Mouse (Mus musculus) thymus, postnatal 10 days (tissue): ENCODE results near the gene Svep1.
A peak's percentile ranks its signal among the peaks of the same experiment; 100 is the strongest.

Experiments
- DNase-seq, 2 experiments: peaks; one replicate each; pipeline ENCODE4 v3.0.0; 2021; ENCODE audit warnings: low spot score in 2 of 2

Svep1 gene

DNA sequence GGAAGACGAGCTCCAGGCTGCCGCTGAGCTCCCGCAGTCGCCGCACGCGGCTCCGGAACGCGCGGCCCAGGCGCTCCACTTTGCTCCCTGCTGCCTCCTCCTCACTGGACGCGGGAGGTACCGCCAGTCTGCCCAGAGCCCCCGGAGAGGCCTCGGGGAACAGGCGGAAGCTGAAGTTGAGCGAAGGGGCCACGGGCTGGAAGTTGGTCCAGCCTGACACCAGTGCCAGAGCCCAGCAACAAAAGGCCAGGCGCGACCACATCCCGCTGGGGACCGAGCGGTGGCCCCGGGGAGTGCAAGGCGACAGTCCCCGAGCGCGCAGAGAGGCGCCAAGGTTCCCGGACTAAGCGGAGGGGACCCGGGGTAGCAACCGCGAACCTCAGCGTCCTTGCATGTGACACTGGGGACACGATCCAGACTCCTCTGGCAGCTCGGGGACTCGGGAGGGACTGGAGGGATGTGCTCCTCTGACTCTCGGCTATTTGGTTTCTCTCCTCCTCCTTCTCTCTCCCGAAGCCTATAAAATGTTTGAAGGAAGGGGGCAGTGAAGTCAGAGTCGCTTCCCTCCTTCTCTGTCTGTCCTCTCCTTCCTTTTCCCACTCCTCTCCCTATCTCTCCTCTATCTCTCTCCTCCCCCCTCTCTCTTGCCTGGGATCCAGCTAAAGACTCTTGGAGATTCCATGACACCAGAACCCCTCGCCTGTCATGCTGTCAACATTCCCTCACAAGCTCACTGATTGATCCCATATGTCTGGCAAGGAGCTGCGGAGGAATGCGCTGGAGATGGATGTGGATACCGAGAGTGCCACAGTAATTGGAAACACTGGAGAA is at the start of gene Svep1:
TSS of gene Svep1 (minus strand) at position 745 of the 831 bp plus-strand sequence.
- peak in 1 of 2 experiments; percentile 4 for DNase-seq

DNA sequence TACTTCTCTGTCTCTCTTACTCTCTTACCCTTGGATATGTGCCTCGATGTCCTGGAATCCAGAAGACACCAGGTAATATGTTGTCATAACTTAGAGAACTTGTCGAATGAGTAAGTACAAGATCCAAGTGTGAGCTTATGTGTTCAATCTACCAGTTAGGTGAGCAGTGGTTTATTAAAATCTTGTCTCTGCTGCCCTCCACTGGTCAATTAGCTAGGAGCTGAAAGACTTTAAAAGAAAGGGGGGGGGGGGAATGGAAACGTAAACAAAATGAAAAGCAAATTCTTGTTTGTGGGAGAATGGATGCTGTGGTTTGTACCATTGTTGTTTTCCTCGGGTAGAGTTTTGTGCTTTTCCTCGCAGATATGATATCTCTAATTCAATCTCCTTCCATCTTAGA is 46.8 kb upstream of the Svep1 start:
- DNase-seq, result peak in 1 of 2 experiments; percentile 25

DNA sequence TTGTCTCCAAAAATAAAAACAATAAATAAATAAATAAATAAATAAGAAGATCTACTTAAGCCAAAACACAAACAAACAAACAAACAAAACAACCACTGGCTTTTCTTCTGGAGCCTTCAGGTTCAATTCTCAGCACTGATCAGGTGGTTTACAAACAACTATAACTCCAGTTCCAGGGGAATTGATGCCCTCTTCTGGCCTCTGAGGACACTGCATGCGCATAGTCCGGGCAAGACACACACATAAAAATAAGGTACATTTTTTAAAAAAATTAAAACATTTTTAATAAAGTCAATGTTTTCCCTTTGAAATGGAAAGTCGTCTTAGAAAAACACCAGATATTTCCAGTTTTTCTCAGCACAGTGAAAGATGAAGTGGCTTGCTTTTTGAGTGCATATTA is 45.7 kb upstream of the Svep1 start:
- no peak for DNase-seq

DNA sequence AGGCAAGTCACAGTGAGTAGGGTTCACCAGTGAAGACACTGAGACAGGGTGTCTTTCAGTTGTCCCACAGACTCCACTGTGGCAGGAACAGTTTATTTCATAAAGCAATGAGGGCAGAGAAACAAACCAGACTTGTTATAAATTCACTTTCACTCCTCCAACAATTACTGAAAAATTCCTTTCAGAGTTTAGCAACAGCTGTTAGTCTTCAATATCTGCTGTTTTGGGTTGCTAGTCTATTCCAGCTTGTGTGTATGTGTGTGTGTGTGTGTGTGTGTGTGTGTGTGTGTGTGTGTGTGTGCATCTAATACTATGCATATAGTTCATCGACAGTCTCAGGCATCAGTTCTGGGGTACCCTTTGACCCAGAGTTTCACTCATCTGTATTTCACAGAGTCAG is 38.9 kb upstream of the Svep1 start:
- DNase-seq, result no peak

DNA sequence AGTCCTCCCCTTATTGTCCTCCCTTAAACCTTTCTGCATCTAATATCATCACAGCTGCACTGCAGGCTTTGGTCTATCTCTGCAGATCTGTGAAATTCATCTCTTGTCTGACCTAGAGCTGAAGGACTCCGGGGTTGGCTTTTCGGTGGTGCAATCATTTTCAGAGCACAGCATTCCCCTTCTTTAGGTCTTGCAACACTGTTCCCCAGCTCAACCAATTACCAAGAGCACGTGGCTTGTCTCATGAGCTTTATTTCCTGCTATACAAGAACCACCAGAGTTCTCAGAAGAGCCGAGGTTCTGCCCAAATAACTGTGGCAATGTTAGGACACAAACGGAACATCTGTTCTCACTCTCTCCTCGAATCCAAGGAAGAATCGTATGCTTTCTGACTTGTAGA is 33.8 kb upstream of the Svep1 start:
- DNase-seq, result no peak

DNA sequence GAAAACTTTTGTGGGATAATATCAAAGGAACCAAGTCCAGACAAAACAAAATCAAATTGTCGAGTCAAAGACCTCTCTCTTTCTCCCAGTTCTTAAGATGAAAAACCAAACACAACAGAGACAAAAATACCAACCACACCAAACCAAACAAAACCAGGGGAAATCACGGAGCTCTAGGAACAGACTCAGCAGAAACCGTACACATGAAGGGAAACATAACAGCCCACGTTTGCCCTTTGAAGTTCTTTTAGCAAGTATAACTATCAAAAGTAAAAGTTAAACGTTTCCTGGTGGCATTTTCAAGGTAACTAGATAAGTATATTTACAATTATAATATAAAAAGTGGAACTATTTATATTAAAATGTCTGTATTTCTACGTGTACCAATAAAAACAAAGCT is 29.2 kb upstream of the Svep1 start:
- DNase-seq, result no peak

DNA sequence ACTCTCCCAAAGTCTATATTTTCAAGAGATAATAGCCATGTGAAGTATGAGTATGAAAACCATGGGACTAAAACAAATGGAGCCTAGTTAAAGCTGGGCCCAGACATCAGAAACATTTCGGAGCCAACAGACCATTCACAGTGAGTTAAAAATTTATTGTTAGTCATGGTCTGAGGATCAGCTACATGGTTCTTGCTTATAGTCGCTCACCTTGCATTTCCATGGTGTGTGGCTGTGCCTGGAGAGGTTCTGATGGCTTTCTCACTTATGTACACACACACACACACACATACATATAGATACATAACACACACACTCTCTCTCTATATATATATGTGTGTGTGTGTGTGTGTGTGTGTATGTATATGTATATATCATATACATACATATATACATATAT is 16.8 kb upstream of the Svep1 start:
- no peak for DNase-seq

DNA sequence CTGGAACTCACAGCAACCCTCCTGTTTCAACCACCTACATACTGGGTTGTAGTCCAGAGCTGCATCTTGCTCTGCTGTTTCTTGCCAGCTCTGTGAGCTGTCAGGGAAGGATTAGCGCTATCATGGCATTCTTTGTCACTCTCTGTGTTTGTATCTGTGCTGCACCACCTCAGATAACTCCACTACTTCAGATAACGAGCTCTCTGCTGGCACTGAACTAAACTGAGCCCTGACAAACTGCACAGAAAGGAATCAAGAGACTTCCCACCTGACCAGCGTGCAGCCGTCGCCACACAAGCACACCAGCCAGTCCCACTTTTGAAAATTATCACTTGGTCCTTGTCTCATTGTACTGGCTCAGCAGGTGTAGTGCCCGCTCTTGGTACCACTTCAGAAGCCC is 4.7 kb upstream of the Svep1 start:
- DNase-seq, result no peak

DNA sequence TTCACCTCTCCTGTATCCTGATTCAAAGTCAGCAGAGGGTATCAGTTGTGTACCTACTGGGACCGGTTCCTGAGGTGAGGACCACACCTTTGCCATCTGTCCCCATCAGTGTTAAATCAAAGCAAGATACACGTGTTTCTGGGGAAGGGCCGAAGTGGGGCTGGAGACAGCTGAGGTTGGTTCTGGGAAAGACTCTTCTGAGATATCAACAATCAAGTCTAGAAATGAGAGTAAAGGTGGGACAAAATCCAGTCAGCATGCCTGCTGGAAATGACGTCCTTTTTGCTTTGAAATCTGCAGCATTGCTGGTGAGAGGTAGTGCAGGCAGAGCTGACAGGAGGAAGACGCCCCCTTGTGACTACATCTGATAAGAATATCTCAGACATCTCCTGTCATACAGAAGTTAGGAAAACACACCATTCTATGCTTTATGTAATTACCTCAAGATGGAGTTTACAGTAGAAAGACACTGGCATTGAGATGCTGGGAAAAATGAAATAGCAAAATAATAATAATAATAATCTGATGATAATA is 4.0 kb upstream of the Svep1 start:
- DNase-seq, result peak in 1 of 2 experiments; percentile 11

DNA sequence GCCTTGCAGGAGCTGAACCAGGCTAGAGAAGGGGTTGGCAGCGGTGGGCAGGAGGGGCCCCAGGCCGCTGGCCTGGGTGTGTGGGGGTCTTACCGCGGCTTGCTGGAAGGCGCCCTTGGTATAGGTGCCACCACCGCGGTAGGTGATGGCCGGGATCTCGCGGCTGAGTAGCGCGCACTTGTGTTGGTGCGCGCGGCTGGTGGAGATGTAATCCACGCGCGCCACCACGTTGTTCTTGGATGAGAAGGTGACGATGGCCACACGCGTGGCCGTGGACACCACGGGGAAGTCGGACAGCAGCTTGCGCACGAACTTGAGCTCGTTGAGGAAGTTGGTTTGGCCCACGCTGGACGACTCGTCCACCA is 927 bp downstream of the Svep1 start:
- no peak for DNase-seq

DNA sequence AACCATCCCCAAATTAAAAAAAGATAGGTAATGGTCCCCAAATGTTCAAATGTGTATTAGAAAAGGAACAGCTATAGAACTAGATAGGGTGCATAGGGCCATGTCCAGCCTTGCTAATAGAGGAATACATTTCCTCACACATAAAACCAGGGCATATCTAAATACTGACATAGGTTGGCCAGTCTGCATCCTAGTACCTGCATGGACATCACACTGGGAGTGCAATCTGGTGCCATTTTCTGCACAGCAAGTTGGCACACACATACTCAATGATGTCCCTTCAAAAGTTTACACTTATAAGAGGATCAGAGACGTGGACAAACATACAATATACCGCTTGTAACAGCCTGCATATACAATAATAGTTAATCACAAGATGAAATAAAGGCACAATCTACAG is 5.0 kb downstream of the Svep1 start:
- no peak for DNase-seq

DNA sequence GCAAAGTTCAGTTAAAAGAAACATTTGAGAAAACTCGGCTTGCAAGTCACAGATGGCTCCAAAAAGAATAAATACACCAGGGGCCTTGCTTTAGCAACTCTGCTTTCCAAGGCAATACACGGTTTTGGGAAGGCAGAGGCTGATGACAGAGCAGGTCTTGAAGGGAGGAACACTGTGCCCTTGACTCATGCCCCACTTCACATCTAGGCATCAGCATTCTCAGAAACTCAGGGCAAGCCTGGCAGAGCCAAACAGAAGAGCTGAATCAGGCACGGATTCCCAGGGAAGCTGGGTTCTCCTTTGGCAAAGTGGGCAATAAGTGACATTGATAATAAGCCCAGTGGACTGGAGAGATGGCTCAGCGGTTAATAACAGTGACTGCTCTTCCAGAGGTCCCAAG is 5.8 kb downstream of the Svep1 start:
- DNase-seq, result no peak

DNA sequence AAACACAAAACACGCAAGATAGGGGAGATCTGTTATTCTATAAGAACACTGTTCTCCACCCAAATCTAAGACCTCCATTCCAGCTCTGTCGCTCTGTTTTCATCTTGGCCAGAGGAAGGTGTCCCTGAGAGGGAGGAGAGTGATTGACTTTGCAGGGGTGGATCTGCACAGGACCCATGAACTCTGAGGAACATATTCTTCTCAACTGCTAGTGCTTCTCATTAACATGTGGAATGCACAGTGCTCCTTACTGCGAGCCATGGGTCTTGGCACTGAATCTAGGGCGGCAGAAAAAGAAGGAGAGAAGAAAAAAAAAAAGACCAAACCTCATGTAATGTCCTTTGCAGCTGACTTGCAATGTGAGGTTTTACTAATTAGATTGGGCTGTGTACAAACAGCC is 9.4 kb downstream of the Svep1 start:
- DNase-seq, result no peak

DNA sequence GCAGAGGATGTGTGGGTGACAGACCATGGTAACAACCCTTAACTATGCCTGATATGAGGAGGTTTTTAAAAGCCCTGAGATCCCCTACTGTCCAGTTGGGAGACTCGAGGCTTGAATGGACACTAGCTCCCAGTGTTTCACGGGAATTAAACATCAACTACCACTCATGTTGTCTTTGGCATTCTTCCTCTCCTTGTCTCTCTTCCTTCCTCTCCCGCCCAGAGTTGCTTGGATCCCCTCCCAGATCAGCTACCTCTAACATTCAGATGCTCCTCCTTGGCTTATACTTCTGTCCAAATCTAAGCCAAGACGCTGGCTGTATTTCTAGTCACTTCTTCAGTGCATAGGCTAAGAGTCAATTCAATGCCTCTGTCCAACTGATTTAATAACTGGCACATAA is 9.9 kb downstream of the Svep1 start:
- DNase-seq, result no peak

DNA sequence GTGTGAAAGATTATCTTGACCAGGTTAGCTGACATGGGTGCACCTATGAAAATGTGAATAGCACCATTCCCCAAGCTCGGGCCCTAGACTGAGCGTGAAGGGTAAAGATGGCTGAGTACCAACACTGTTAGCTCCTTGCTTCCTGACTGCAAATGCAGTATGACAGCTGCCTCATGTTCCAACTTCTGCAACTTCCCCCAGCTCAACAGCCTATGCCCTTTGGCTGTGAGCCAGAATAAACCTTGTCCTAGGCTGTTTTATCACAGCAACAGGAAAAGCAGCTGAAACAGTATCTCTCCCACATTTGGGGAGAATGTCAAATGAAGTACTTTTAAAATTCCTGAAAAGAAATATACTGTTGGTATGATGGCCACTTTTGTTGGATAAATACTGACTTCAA is 10.7 kb downstream of the Svep1 start:
- DNase-seq, result no peak

DNA sequence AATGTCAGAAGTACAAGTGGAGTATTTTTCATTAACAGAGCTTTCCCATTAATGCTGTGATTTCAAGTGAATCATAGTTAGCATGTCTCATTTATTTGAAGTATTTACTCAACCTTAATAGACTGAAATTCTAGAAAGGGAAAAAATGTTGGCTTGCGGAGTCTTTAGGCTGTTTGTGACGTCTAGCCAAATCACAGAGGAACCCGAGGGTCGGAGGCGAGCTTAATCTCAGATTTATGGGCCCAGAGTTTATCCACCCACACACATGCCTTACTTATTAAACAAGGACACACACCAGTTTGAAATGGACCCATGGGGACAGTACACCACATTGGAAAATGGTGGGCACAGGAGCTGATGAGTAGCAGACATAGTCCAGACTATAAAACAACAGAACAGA is 17.4 kb downstream of the Svep1 start:
- DNase-seq, result no peak

DNA sequence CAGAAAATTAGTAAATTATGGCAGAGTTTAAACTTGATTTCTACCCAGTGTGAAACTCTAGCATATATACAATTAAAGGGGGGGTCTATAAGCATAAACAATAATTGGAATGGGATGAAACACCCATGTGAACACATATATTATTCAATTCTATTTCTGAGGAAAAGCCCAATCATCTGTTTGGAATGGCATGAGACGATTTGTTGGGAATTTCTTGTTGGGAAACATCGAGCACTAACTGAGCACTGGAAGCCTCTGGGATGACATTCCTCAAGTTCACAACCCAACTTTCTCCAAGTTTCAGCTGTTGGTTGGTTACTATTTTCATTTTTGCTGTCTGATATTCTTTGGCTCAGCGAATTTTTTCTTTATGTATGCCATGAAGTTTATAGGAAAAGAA is 21.3 kb downstream of the Svep1 start:
- no peak for DNase-seq

DNA sequence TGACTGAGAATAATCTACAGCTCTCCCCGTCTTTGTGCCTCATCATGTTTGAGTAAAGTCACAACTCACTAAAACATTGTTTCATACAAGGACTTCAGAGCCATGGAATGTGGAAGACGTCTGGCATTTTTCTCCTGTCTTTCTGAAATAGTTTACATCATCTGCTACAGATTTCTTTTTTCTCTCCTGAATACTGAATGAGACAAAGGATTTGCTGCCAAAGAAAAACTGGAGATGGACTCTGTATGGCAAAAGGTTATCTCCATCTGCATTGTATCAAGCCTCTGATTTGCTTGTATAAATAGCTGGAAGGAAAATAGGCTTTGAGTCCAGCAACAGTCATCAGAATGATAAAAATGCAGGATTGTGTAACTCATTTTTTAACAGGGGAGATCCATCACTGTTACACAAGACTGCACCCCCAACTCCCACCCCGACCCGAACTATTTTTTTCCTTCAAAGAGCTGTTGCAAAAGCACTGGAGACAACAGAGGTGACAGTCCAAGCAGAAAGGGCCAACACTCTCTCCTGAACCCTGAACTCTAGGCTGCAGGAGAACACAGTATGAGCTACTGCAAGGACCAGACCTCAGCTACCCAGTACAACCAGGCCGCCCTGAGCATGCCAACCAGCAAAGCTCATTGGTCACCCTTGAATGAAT is 21.8 kb downstream of the Svep1 start:
- no peak for DNase-seq

DNA sequence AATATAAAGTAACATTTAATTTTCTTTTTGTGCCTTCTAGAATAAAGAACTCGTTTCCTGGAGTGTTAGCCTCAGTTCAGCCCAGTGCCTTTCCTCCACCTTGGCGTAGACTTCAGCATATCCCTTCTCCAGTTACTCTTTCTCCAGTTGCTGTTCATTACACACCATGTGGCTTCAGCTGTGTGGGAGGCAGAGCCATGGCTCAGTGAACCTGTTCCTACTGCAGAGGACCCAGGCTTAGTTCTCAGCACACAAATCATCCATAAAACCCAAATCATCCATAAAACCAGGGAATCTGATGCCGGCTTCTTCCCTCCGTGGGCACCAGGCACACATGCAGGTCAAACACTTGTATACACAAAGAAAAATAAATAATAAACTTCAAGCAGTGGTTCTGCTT is 22.8 kb downstream of the Svep1 start:
- DNase-seq, result no peak

DNA sequence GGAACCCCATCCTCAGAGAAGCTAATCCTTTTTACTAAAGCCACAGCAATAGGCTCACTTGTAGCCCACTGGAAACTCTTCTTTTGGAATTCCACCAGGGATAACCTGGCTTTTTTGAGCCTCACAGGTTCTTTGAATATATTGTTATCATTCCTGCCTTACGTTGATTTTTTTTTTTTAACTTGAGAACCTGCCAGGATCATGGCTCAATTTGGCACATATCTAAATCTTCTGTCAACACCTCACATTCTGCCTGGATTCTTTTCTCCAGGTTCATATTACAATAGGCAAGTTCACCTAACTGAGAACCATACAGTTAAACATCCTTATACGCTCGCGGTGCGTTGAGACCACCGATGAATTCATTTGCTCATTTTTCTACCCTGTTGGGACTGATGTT is 28.2 kb downstream of the Svep1 start:
- no peak for DNase-seq

DNA sequence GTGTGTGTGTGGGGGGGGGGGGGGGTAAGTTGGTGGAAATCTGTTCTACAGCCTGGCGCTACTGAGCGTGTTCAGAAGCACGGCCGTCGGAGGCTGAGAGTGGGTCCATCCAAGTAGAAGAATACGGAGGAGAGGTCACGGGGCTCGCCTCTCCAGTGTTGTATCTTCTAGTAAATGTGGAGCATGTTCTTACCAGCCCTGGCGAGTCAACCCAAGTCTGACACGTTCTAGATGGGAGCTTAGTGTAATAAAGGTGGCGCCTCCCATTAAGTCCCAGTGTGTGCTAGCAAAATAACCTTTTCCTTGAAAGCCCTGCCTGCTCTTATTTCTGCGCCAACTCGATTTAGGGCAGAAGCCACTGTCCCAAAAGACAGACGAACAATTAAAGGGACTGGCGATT is 29.4 kb downstream of the Svep1 start:
- DNase-seq, result no peak

DNA sequence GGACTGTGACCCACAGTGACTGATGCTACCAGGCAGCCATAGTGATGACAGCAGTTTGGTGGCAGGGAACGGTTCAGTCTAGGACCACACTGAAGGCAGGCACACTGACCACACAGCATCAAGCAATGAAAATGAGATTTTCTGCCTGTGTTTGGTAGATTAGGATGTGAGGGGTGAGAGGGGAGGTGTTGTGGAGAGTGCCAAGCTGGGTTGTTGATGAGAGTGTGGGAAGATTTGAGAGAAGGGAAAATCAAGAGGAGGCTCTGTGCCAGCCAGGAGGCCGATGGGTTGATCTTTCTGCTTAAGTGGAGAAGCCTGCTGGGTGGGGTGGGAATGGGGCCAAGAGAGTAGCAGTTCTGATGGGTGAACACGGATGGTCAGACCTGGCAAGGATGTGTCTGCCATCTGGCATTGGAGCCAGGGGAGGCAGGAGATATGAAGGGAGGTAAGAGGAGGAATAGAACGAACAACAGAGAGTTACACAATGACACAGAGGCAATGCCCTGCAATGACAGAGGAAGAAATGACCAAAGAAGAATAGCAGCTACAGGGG is 32.1 kb downstream of the Svep1 start:
- no peak for DNase-seq

DNA sequence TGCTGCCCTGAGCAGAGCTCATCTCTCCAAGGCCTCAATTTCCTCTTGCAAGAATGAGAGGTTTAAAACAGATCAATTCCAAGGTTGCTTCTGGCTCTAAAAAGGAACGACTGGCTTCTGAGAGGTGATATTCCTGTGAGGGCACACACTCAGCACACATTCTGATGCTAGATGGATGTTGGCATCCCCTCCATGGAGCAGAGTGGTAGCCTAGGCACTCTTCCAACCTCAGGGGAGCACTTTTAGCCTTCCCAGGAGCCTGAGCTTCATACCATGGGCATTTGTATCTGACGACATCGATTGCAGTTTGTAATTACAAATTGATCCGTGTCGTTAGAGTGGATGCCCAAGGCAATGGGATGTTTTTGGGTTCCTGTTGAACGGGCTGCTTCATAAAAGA is 33.3 kb downstream of the Svep1 start:
- DNase-seq, result no peak
